Mouse (Mus musculus) bone marrow, adult 2 months (tissue): ENCODE data around the gene Kcnk10. TPM values are rescaled to one million over a fixed set of nuclear protein-coding genes. Genes with fewer than 3 reads are reported as not detected.

ENCODE experiments used
- H3K27ac ChIP-seq: fragments of 200-500 bp; 2 replicates; pipeline ENCODE4 v1.5.1; 2012; ENCODE audit warnings: low read depth, mild to moderate bottlenecking, control low read depth, inconsistent platforms, low read length; ENCODE audit not compliant: control insufficient read depth, poor library complexity, insufficient read depth
- H3K4me1 ChIP-seq: fragments of 200-500 bp; 2 replicates; pipeline ENCODE4 v1.6.1; 2011; ENCODE audit warnings: low read length; ENCODE audit not compliant: control insufficient read depth, insufficient read depth
- H3K4me3 ChIP-seq: fragments of 200-500 bp; replicated peaks from 2 replicates; pipeline ENCODE3; 2011; ENCODE audit warnings: mild to moderate bottlenecking, low read depth, low read length, control low read depth; ENCODE audit not compliant: control insufficient read depth
- CTCF ChIP-seq: fragments of 200-500 bp; IDR thresholded peaks from 2 replicates; pipeline ENCODE4 v1.5.1; 2011; ENCODE audit warnings: low read length, control low read depth; ENCODE audit not compliant: control insufficient read depth, insufficient read depth
- POLR2A ChIP-seq: fragments of 200-500 bp; IDR thresholded peaks from 2 replicates; pipeline ENCODE4 v1.6.1; 2011; ENCODE audit warnings: low read depth, mild to moderate bottlenecking, control low read depth, low read length, borderline replicate concordance; ENCODE audit not compliant: control insufficient read depth
- WGBS: fragments of 180-500 bp; shearing (Covaris S2); methylation state at CpG from one replicate; pipeline ENCODE4 v1.1.7; 2018; 5-methylcytosine and 5-hydroxymethylcytosine counted together
- polyA plus RNA-seq: library from polyadenylated mRNA; stranded (reverse); fragments of >200 nt; gene quantifications from 2 replicates; pipeline ENCODE4 v1.2.4, GENCODE M21; 2011; ENCODE audit warnings: low replicate concordance; ENCODE audit not compliant: missing spikeins, insufficient read depth, insufficient read length

The Kcnk10 gene
- polyA plus RNA-seq, 1 experiment = not detected

DNA sequence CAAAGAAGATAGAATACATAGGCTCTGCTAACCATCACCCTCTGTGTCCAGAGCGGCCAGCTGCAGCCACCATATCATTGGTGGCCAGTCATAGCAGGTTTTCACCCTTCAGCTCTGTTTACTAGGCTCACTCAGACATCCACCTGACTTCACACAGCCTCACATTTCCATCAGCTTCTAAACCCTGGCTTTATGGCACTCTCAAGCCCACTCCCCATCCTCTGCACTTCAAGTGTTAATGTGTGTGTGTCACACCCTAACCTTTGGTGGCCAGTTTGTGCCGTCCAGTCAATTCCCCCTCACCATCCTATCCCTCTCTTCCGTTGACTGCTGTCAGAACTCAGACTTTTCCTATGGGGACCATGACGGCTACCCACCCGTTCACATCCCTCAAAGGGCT is 184.0 kb downstream of the Kcnk10 start:
- TF ChIP-seq CTCF (no peak), POLR2A (no peak)
- Histone ChIP-seq H3K4me1 (no peaks in the 10 kb centered on the region), H3K27ac (no peak overlapping the region), H3K4me3 (no peak overlapping the region)
- 87% methylated on average over 5 of the region's 5 CpGs for WGBS

- Histone ChIP-seq H3K4me3 (no peak overlapping the region), H3K4me1 (no peaks in the 10 kb centered on the region), H3K27ac (no peak overlapping the region)
- 56% methylated on average over 5 of the region's 5 CpGs for WGBS
- TF ChIP-seq CTCF (no peak), POLR2A (no peak)
Measured at GRCm38 (mm10) chr12:98391347-98391746, 186.8 kb downstream of the Kcnk10 start.

- no peak for TF ChIP-seq CTCF
- no peak for TF ChIP-seq POLR2A
- Histone ChIP-seq H3K4me3 (no peak overlapping the region), H3K27ac (no peak overlapping the region), H3K4me1 (no peaks in the 10 kb centered on the region)
- 81% methylated on average over 4 of the region's 4 CpGs for WGBS
Measured at GRCm38 (mm10) chr12:98389618-98390017, 188.5 kb downstream of the Kcnk10 start.

Other genes with a start within 250 kb of the Kcnk10 start
- gene Spata7, start 49.8 kb upstream of the Kcnk10 start, polyA plus RNA-seq = 1.6 and 1.9 TPM in 2 replicates
- 1.7 and 2.2 TPM in 2 replicates for gene Ptpn21, start 159.1 kb upstream of the Kcnk10 start, polyA plus RNA-seq
- gene Zc3h14, start 168.7 kb upstream of the Kcnk10 start, polyA plus RNA-seq = 34.7 and 60.3 TPM in 2 replicates